Mouse (Mus musculus): ENCODE results near the gene Upk3a. TPM values are rescaled to one million over a fixed set of nuclear protein-coding genes. Genes with fewer than 3 reads are reported as not detected.

Upk3a gene
- polyA plus RNA-seq, 1 experiment from 2014 or later: 27.2 TPM

Other genes with a start within 250 kb of the Upk3a start
- gene Phf21b, start 161.1 kb upstream of the Upk3a start, polyA plus RNA-seq (2015; fragmentation: Nextera tagmentation; extraction: Ambion mirVana): 0.23 and 0.49 TPM in 2 replicates
- gene Gm29666, start 97.1 kb upstream of the Upk3a start, polyA plus RNA-seq (2015; fragmentation: Nextera tagmentation; extraction: Ambion mirVana): 0.90 and 1.0 TPM in 2 replicates
- 41.1 and 42.9 TPM in 2 replicates for gene Nup50, start 93.7 kb upstream of the Upk3a start, polyA plus RNA-seq (2015; fragmentation: Nextera tagmentation; extraction: Ambion mirVana)
- gene 5031439G07Rik, start 28.6 kb upstream of the Upk3a start, polyA plus RNA-seq (2015; fragmentation: Nextera tagmentation; extraction: Ambion mirVana): 5.7 and 7.1 TPM in 2 replicates
- gene Fam118a, start 11.8 kb downstream of the Upk3a start, polyA plus RNA-seq (2015; fragmentation: Nextera tagmentation; extraction: Ambion mirVana): 20.9 and 23.0 TPM in 2 replicates
- gene Smc1b, start 114.8 kb downstream of the Upk3a start, polyA plus RNA-seq (2015; fragmentation: Nextera tagmentation; extraction: Ambion mirVana): 0.21 and 0.22 TPM in 2 replicates
- gene Ribc2, start 114.9 kb downstream of the Upk3a start, polyA plus RNA-seq (2015; fragmentation: Nextera tagmentation; extraction: Ambion mirVana): 0.53 TPM in 2 replicates
- 170 and 206 TPM in 2 replicates for gene Fbln1, start 188.8 kb downstream of the Upk3a start, polyA plus RNA-seq (2015; fragmentation: Nextera tagmentation; extraction: Ambion mirVana)